Mouse (Mus musculus): Measurements from ENCODE around the gene Tmem8b. TPM values are rescaled to one million over a fixed set of nuclear protein-coding genes. Genes with fewer than 3 reads are reported as not detected.

The Tmem8b gene
- polyA plus RNA-seq, 1 experiment from 2014 or later, result 0.44 TPM

Small RNA genes within 50 kb of the gene (microRNA-seq; reads per million reads assigned to microRNA genes)
- gene Gm25262, result not detected

Other genes with a start within 250 kb of the Tmem8b start
- gene Fam166b, start 239.8 kb upstream of the Tmem8b start, polyA plus RNA-seq (2016; fragmentation: Nextera tagmentation; extraction: Ambion mirVana), result not detected in 2 replicates
- gene Tesk1, start 227.0 kb upstream of the Tmem8b start, polyA plus RNA-seq (2016; fragmentation: Nextera tagmentation; extraction: Ambion mirVana), result 2.8 and 3.2 TPM in 2 replicates
- gene Cd72, start 214.3 kb upstream of the Tmem8b start, polyA plus RNA-seq (2016; fragmentation: Nextera tagmentation; extraction: Ambion mirVana), result 1.1 TPM in 2 replicates
- gene Sit1, start 185.2 kb upstream of the Tmem8b start, polyA plus RNA-seq (2016; fragmentation: Nextera tagmentation; extraction: Ambion mirVana), result not detected in 2 replicates
- 38.3 and 40.0 TPM in 2 replicates for gene Ccdc107, start 176.1 kb upstream of the Tmem8b start, polyA plus RNA-seq (2016; fragmentation: Nextera tagmentation; extraction: Ambion mirVana)
- gene Arhgef39, start 169.3 kb upstream of the Tmem8b start, polyA plus RNA-seq (2016; fragmentation: Nextera tagmentation; extraction: Ambion mirVana), result 32.6 and 35.8 TPM in 2 replicates
- gene Car9, start 162.0 kb upstream of the Tmem8b start, polyA plus RNA-seq (2016; fragmentation: Nextera tagmentation; extraction: Ambion mirVana), result 1.2 and 1.3 TPM in 2 replicates
- 27.9 and 29.9 TPM in 2 replicates for gene Tpm2, start 145.2 kb upstream of the Tmem8b start, polyA plus RNA-seq (2016; fragmentation: Nextera tagmentation; extraction: Ambion mirVana)
- gene Creb3, start 106.6 kb upstream of the Tmem8b start, polyA plus RNA-seq (2016; fragmentation: Nextera tagmentation; extraction: Ambion mirVana), result 17.9 and 19.7 TPM in 2 replicates
- gene Tln1, start 106.3 kb upstream of the Tmem8b start, polyA plus RNA-seq (2016; fragmentation: Nextera tagmentation; extraction: Ambion mirVana), result 73.3 and 75.5 TPM in 2 replicates
- gene Rgp1, start 90.3 kb upstream of the Tmem8b start, polyA plus RNA-seq (2016; fragmentation: Nextera tagmentation; extraction: Ambion mirVana), result 17.4 and 18.0 TPM in 2 replicates
- gene Gba2, start 90.1 kb upstream of the Tmem8b start, polyA plus RNA-seq (2016; fragmentation: Nextera tagmentation; extraction: Ambion mirVana), result 23.5 and 23.6 TPM in 2 replicates
- 1.1 TPM in 1 of 2 replicates, not detected in the other for gene Msmp, start 84.5 kb upstream of the Tmem8b start, polyA plus RNA-seq (2016; fragmentation: Nextera tagmentation; extraction: Ambion mirVana)
- gene Npr2, start 37.0 kb upstream of the Tmem8b start, polyA plus RNA-seq (2016; fragmentation: Nextera tagmentation; extraction: Ambion mirVana), result 1.5 and 2.1 TPM in 2 replicates
- gene Spag8, start 15.4 kb upstream of the Tmem8b start, polyA plus RNA-seq (2016; fragmentation: Nextera tagmentation; extraction: Ambion mirVana), result 0.20 and 0.36 TPM in 2 replicates
- 59.8 and 66.1 TPM in 2 replicates for gene Hint2, start 12.5 kb upstream of the Tmem8b start, polyA plus RNA-seq (2016; fragmentation: Nextera tagmentation; extraction: Ambion mirVana)
- gene Fam221b, start 174 bp downstream of the Tmem8b start, polyA plus RNA-seq (2016; fragmentation: Nextera tagmentation; extraction: Ambion mirVana), result 1.5 and 1.8 TPM in 2 replicates
- gene Olfr70, start 31.8 kb downstream of the Tmem8b start, polyA plus RNA-seq (2016; fragmentation: Nextera tagmentation; extraction: Ambion mirVana), result not detected in 2 replicates
- not detected in 2 replicates for gene Olfr71, start 41.3 kb downstream of the Tmem8b start, polyA plus RNA-seq (2016; fragmentation: Nextera tagmentation; extraction: Ambion mirVana)
- 0.14 and 0.19 TPM in 2 replicates for gene Hrct1, start 58.2 kb downstream of the Tmem8b start, polyA plus RNA-seq (2016; fragmentation: Nextera tagmentation; extraction: Ambion mirVana)
- 0.02 TPM in 2 replicates for gene Spaar, start 61.1 kb downstream of the Tmem8b start, polyA plus RNA-seq (2016; fragmentation: Nextera tagmentation; extraction: Ambion mirVana)
- gene Olfr159, start 102.0 kb downstream of the Tmem8b start, polyA plus RNA-seq (2016; fragmentation: Nextera tagmentation; extraction: Ambion mirVana), result not detected in 2 replicates
- not detected in 2 replicates for gene Olfr156, start 154.9 kb downstream of the Tmem8b start, polyA plus RNA-seq (2016; fragmentation: Nextera tagmentation; extraction: Ambion mirVana)
- not detected in 2 replicates for gene Olfr157, start 171.2 kb downstream of the Tmem8b start, polyA plus RNA-seq (2016; fragmentation: Nextera tagmentation; extraction: Ambion mirVana)
- gene Olfr155, start 182.6 kb downstream of the Tmem8b start, polyA plus RNA-seq (2016; fragmentation: Nextera tagmentation; extraction: Ambion mirVana), result not detected in 2 replicates
- gene Reck, start 206.6 kb downstream of the Tmem8b start, polyA plus RNA-seq (2016; fragmentation: Nextera tagmentation; extraction: Ambion mirVana), result 5.3 and 5.8 TPM in 2 replicates